Mouse (Mus musculus) stomach, postnatal 0 days (tissue): ENCODE data around the gene Zfp605.

Experiments
- CTCF ChIP-seq: IDR thresholded peaks from 2 replicates; pipeline ENCODE4 v1.5.1; 2016; ENCODE audit warnings: antibody characterized with exemption, low read depth, mild to moderate bottlenecking, moderate library complexity
- EP300 ChIP-seq: optimal IDR thresholded peaks from 2 replicates; pipeline ENCODE3; 2016; ENCODE audit warnings: antibody characterized with exemption

GRCm38 (mm10) chr5:110100921-110101631, 8.8 kb upstream of the Zfp605 start:
- TF ChIP-seq CTCF = no peak
- no peak for TF ChIP-seq EP300
